Mouse (Mus musculus): ENCODE data around the gene Hoxc4.

The Hoxc4 gene

DNA sequence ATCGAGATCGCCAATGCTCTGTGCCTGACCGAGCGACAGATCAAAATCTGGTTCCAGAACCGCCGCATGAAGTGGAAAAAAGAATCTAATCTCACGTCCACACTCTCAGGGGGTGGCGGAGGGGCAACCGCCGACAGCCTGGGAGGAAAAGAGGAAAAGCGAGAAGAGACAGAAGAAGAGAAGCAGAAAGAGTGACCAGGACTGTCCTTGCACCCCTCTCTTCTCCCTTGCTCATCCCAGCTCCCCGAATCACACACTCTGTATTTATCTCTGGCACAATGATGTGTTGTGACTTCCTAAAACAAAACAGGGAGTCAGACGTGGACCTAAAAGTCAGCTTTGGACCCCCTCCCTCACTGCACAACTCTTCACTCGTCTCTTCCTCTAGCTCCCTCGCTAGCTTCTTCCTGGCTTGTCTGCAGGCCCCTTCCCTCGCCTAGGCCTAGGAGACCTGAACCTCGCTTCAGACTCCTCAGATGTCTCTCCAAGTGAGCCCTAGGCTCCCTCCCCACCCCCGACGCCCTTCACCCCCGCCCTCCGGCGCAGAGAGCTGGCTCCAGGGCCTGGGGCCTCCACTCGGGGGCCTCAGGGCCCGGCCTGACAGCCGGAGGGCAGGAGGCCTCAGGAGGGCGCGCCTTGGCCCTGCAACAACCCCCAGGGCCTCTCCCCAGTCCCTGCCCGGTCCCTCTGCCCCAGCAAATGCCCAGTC lies 7.7 kb upstream of the Hoxc4 start:
- DNase-seq (ENCODE audit: low spot score in 2 of 2): no peak

DNA sequence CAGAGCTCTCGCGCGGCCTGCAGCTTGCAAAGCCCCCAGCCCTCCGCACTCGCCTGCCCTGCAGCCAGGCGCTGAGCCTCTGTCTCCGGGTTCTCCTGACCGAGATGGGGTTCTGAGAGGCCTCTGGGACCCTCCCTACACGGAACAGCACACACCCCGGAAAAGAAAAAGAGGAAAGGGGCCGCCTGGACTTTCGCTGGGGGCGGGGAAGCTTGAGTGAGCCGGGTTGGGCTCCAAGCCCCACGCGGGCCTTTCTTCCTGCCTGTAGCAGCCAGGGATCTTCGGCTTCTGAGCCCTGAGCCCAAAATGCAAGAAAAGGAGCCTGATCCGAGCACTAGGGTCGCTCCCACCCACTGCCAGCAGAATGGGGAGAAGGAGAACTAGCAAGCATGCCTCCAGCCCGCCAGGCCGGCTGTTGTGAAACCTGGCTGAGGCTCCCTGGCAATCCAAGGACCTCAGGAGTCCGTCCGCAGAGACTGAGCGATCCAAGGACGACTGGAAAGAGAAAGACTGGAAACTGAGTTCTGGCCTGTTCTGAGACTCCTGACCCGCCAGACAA lies 6.7 kb upstream of the Hoxc4 start:
- no peak for DNase-seq (ENCODE audit: low spot score in 2 of 2)

DNA sequence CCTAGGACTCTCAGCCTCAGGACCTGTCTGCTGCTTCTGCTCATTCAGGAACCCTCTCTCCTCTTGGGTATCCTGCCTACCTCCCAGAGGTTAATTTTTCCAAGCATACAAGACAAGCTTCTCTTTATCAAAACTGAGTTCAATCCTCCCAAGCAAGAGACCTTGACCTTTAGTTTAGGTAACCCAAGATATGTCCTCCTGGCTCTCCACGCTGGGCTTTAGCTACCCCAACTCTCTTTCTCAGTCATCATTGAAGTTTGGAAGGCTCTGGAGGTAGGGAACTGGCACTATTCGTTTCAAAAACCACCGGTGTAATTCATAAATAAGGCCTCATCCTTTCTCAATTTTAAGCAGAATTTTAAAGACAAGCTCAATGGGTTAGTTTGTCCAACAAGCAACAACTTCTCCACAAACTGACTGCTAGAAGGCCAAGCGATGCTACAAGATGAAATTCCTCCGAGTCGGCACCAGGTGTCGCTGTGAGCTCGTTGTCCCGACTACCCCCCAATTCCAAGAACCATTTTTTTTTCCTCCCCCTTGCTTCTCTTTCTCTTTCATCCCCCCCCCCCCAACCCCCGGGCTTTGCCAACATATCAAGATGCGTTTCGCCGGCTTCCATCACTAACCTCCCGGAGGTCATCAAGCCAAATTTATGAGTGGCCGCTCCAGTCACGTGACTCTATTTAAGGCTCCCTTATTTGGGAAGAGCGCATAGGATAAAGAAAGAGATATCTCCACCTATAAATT lies 5.3 kb upstream of the Hoxc4 start:
- DNase-seq (ENCODE audit: low spot score in 2 of 2): no peak

DNA sequence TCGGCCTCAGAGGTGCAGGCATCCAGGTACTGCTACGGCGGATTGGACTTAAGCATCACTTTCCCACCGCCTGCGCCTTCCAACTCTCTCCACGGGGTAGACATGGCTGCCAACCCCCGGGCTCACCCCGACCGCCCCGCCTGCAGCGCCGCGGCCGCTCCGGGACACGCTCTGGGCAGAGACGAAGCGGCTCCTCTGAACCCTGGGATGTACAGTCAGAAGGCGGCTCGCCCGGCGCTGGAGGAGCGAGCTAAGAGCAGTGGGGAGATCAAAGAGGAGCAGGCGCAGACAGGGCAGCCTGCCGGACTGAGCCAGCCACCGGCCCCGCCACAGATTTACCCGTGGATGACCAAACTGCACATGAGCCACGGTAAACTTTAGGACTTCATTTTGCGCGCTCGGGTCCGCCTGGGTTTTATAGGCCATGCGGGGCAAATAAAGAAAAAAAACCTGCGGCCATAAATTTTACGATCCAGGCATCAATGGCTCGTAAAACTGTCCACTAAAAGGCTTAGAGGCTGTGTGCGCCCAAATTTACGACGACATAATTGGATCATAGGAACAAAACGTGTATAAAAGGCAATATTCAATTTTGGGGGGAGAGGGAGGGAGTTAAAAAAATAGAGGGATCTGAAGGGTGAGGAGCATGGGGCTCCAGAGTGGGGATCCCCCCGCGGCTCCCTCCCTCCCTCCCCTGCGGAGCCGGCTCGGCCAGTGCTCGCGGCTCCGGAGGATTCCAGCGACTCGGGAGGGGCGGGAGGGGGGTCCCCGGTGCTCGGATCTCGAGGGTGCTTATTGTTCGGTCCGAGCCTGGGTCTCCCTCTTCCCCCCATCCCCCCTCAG lies 4.3 kb upstream of the Hoxc4 start:
- DNase-seq (ENCODE audit: low spot score in 2 of 2): no peak

DNA sequence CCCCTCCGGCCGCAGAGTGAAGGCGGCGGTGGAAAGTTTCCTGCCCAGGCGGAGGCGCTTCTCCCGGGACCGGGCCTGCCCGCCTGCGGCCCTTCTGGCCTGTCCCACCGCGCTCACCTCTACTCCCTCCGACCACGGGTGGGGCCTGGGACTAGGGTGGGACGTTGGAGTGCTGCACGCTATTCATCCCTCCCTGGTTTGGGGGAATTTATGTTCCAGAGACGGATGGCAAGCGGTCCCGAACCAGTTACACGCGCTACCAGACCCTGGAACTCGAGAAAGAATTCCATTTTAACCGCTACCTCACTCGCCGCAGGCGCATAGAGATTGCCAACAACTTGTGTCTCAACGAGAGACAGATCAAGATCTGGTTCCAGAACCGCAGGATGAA lies 3.7 kb upstream of the Hoxc4 start:
- DNase-seq (ENCODE audit: low spot score in 2 of 2): no peak

DNA sequence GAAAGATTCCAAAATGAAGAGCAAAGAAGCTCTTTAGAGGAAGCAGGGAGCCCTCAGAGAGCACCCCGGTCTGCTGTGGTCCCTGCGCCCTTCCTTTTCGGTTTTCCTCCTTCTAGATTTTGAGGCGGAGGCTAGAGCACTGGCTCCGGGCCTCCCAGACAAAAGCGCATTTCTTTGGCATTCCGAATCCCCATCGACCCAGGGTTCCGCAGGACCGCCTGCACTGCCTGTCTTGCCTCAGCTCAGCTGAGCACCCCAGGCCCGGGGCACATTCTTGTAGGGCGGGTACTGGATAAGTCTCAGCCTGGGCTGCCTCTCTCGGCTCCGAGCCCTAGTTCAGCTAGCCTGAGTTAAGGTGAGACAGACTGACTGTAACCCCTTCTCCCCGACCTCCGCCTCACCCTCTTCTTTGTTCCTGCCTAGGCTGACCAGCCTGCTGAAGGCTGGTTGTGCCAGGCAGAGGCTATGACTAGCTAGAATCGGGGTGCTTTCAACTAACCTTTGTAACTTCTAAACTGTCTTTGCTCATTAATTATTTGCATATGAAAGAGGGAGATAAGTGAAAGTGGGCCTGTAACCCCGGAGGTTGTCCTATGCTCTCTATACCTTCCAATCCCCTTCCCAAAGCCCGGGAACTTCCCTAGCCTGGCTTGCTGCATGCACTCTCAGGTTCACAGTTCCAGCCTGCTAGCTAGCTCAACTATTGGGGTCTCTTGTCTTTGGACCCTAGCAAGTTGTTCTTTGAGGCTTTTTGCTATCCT lies 3.1 kb upstream of the Hoxc4 start:
- no peak for DNase-seq (ENCODE audit: low spot score in 2 of 2)

DNA sequence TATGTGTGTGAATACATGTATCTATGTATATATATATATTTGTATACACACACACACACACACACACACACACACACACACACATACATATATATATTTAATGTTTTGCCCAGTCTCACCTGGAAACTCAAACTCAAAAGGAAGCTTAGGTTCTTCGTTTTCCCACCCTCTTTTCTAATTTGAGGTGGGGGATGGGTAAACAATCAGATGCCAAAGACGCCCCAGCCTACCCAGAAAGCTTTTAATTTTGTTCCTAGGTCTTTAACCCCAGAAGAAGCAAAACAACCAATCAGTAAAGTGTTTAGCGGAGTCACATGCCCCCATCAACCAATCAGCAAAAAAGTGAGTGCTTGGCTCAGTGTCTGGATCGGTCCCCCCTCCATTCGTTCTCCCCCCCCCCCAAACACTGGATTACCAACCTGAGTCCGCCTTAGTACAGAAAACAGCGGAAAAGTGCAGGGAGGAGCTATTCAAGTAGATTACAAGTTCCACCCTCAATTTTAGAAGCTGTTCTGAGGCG lies 2.2 kb downstream of the Hoxc4 start:
- no peak for DNase-seq (ENCODE audit: low spot score in 2 of 2)

DNA sequence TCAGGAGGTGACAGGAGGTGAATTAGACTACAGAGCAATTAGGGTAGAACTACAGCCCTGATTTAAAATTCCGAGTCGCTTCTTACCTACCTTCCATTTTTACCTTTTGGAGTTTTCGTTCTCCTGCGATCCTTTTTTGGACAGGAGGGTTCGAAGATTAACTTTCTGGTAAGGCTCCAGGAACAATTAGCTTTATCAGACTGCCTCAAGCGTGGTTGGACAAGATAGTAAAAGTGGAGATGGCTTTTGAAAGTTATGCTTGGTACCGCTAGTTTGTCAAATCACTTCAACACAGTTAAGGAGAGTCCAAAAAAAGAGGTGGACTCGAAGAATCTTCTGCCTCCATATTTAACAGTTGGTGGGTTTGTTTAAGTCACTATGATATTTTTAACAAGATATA lies 2.8 kb downstream of the Hoxc4 start:
- no peak for DNase-seq (ENCODE audit: low spot score in 2 of 2)

DNA sequence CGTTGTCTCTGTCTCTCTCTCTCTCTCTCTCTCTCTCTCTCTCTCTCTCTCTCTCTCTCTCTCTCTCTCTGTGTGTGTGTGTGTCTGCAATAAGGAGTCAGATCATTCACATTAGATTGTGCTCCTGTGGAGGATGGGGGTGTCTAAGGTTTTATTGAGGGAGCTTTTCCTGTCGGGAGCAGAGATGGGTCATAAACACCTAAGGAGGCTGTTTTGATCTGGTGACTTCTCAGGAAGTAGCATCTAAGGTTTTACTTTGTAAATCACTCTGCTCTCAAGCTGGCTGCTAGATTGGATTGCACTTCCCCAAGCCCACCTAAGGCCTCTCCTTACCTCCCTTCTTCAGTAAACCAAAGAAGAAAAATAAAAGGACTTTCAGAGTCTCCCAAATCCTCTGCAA lies 5.4 kb downstream of the Hoxc4 start:
- DNase-seq (ENCODE audit: low spot score in 2 of 2): no peak

DNA sequence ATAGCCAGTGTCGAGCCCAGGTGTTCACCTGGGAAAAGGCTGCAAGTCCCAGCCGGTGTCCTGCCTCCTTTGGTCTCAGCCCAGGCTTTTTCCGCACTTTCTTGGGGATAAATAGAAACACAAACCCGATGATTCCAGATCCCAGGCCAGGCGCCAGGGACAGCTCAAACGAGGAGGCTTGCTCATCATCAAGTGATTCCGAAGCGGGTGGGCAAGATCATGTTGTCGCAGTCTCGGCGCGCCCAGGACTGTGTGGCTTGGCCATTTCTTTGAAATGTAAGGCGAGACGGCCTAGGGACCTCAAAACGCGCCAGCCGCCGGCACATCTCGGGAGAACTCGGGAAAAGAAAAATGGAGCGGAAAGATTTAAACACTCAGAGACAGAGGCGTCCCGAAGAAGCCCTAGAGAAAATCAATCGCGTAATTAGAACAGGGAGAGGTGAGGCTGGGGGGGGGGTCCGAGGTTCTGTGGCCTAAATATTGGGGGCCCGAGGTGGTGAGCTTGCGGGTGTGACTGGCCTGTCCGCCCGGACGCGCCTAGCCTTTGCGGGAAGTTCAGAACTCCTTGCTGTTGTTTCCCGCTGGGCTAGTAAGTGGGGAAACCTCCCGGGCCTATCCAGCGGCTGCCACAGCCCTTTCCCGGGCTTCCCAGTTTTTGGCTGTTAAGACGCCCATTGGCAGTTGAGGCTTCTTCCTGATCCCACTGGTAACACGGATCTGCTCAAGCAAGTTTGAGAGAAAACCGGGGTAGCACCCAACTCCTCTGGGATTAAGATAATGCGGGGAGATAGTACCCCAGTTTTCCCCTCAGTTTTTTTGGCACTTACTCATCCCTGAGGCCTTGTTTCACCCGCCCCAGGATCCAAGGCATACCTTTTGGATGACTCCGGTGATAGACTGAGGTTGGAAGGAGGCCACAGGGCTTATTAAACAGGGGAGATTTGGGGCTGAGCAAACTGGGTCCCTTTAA lies 8.8 kb downstream of the Hoxc4 start:
- DNase-seq (ENCODE audit: low spot score in 2 of 2): no peak

DNA sequence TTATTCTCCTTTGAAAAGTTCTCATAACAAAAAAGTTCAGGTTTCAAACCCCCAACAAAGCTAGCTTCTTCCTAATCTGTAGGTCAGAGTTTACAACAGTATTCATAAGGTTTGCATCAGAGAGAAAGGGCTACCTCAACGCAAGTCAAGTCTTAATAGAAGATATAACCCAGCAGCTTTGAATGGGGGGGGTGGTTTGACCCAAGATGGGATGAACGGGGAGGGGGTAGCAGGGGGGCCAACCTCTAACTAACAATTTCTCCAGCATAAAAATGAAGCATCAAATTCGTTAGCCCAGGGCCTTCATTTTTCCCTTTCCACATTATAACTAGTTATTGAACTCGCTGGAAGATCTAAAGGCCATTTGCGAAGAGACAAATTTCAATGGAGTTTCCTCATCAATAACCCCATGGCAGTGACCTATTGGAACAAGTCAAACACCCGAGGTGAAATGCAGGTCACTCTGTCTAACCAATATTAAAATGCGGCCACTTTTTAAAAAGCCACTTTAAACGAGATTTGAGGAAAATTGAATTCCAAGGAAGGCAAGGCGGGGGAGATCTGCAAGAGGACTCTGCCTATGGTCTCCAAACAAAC lies 10.3 kb downstream of the Hoxc4 start:
- no peak for DNase-seq (ENCODE audit: low spot score in 2 of 2)

DNA sequence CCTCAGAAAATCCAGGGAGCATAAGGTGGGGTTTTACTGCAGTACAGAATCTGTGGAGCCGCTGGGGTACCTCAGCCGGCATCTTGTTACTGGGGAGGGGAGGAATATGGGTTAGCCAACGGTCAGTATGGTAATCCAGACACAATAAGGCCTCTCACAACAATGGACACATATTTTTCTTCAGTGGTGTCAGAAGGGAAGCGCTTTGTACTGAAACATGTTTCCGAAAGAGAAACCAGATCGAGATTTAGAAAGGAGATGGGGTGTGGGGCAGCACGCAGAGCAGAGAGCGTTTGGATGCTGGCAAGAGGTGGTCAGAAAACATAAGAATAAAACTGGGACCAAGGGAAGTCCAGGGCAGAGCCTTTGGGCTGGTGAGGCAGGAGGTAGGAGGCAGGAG lies 11.4 kb downstream of the Hoxc4 start:
- DNase-seq (ENCODE audit: low spot score in 2 of 2): no peak

DNA sequence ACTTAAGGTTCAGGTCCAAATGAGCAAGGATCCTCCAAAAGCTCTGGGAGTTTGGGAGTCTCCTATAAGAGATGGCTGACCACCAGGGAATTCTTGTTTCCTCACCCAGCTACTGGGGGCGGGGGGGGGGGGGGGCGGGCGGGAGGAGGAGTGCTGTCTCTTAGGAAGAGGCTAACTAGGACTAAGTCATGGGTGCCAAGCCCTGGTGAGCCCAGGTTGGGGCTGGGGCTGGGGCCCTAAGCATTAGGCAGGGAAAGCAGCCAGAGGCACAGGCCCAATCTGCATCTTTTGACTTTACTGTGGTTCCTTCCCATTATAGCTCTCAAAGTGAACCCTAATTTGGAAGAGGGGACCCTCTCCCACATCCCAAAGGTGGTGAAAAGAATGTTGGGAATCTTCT lies 13.4 kb downstream of the Hoxc4 start:
- DNase-seq (ENCODE audit: low spot score in 2 of 2): no peak

DNA sequence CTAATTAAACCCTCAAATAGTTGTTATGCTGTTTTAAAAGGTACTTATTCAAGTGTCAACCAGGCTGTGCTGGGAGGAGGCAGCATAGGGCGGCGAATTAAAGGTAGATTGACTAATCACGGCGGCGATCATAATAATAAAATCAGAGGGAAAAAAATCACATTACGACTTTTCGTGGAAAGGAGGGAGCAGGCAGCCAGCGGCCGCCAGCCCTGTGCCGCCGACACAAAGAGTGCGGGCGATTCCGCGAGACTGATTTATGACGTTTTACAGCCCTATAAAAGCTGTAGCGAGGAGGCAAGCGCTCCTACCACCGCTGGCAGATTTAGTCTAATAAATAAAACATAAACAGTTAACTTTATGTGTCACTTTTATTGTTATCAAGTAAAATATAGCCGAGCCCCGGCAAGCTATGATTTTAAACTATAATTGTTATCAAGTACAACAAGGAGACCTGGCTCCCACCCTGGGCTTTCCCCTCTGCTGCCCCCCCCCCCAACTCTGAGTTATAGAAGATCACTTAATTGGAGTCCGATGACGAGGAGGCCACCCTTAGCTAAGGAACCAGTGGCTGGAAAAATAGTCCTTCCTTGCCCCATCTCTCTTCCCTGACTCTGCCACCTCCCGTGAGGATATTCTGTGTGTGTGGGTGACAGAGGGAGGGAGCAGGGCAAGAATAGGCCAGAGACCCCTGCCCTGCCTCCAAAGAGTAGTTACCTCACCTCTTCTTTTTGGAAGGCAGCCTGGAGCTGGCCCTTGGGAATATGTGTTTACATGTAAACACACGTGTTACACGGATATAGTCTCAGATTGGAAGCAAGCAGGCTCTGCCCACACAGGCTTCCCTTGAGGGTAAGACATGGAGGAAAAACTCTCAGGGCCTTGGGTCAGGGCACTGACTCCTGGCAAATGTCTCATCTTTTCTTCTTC lies 14.2 kb downstream of the Hoxc4 start:
- DNase-seq (ENCODE audit: low spot score in 2 of 2): no peak

DNA sequence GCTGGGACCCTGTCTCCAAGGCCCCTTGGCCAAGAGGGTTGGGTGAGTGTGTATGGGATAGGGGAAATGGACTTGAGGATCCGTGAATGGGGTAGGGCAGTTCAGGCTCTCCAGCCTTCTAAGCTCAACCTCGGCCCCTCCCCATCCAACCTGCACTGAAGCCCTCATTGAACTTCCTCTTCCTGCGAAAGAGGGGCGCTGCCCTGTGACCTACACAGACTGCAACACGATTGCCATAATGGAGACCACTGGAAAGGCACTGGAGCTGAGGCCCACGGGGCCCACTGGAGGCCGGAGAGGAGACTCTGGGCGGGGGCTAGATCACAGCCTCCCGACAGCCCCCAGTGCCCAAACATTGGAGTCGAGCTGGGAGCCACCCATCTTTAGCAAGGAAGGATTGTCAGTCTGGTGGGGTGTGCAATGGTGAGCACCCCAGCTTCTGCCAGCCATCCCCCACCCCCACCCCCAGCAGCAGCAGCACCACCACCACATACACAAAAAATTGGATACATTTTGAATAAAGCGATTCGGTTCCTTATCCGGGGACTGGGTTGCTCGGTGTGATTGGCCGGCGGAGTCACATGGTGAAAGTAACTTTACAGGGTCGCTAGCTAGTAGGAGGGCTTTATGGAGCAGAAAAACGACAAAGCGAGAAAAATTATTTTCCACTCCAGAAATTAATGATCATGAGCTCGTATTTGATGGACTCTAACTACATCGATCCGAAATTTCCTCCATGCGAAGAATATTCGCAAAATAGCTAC lies 15.5 kb downstream of the Hoxc4 start:
- DNase-seq (ENCODE audit: low spot score in 2 of 2): no peak

DNA sequence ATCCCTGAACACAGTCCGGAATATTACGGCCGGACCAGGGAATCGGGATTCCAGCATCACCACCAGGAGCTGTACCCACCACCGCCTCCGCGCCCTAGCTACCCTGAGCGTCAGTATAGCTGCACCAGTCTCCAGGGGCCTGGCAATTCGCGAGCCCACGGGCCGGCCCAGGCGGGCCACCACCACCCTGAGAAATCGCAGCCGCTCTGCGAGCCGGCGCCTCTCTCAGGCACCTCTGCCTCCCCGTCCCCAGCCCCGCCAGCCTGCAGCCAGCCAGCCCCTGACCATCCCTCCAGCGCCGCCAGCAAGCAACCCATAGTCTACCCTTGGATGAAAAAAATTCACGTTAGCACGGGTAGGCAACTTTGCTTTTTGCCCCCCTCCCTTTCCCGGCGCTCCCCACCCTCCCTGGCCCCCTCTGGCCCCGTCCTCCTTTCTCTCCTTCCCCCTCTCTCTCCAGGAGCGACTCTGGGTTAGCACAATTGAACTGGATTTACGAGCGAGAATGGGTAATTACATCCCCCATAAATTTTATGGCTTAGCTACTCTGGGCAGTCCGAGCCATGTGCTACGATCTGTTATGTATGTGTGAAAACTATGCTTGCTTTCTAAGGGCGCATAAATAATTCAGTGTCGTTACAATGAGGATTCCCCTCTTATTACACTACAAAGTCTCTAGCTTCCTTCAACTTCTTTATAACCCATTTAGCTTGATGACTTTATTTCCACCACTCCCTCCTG lies 16.2 kb downstream of the Hoxc4 start:
- DNase-seq (ENCODE audit: low spot score in 2 of 2): no peak

DNA sequence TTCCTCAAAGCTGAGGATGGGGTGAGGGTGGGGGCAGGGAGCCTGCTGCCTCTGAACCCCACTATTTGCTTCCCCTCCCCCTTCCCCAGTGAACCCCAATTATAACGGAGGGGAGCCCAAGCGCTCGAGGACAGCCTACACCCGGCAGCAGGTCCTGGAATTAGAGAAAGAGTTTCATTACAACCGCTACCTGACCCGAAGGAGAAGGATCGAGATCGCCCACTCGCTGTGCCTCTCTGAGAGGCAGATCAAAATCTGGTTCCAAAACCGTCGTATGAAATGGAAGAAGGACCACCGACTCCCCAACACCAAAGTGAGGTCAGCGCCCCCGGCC lies 16.8 kb downstream of the Hoxc4 start:
- DNase-seq (ENCODE audit: low spot score in 2 of 2): no peak

Measured in urinary bladder, adult 18-20 months (tissue).